Mouse (Mus musculus) limb, embryonic 14.5 days (tissue): Measurements from ENCODE around the gene Eva1c. TPM values are rescaled to one million over a fixed set of nuclear protein-coding genes. Genes with fewer than 3 reads are reported as not detected.

Source experiments
- ATAC-seq: fragments of 200-750 bp; cut with Nextera tagmentation; 2 replicates; pipeline ENCODE4 v1.8.0; 2017; ENCODE audit warnings: low read depth, moderate number of reproducible peaks, moderate TSS enrichment; ENCODE audit not compliant: low FRiP score
- DNase-seq: peaks from one replicate; pipeline ENCODE4 v3.0.0-alpha.2; 2015; ENCODE audit warnings: low spot score
- H3K27ac ChIP-seq: fragments of 300-500 bp; sonication (generic); replicated peaks from 2 replicates; pipeline ENCODE4 v1.5.1; 2014; ENCODE audit warnings: low read depth, mild to moderate bottlenecking, low read length, moderate library complexity, mixed read lengths
- H3K27me3 ChIP-seq: fragments of 300-500 bp; sonication (generic); 2 replicates; pipeline ENCODE4 v1.6.1; 2014; ENCODE audit warnings: low read length, mixed read lengths; ENCODE audit not compliant: control insufficient read depth, insufficient read depth
- H3K36me3 ChIP-seq: fragments of 300-500 bp; sonication (generic); 2 replicates; pipeline ENCODE4 v1.6.1; 2014; ENCODE audit warnings: mild to moderate bottlenecking, low read length, moderate library complexity, mixed read lengths; ENCODE audit not compliant: control insufficient read depth, insufficient read depth
- H3K4me1 ChIP-seq: fragments of 300-500 bp; sonication (generic); 2 replicates; pipeline ENCODE4 v1.6.1; 2014; ENCODE audit warnings: antibody characterized with exemption, low read length, mixed read lengths; ENCODE audit not compliant: control insufficient read depth, insufficient read depth
- H3K4me2 ChIP-seq: fragments of 300-500 bp; sonication (generic); replicated peaks from 2 replicates; pipeline ENCODE4 v1.6.1; 2014; ENCODE audit warnings: low read depth, mild to moderate bottlenecking, low read length, moderate library complexity; ENCODE audit not compliant: severe bottlenecking
- H3K4me3 ChIP-seq: fragments of 300-500 bp; sonication (generic); replicated peaks from 2 replicates; pipeline ENCODE4 v1.5.1; 2014; ENCODE audit warnings: low read length
- H3K9ac ChIP-seq: fragments of 300-500 bp; sonication (generic); 2 replicates; pipeline ENCODE4 v1.6.1; 2014; ENCODE audit warnings: mild to moderate bottlenecking, low read depth, low read length, moderate library complexity; ENCODE audit not compliant: severe bottlenecking
- H3K9me3 ChIP-seq: fragments of 300-500 bp; sonication (generic); 2 replicates; pipeline ENCODE4 v1.6.1; 2016; ENCODE audit warnings: low read length; ENCODE audit not compliant: control insufficient read depth
- POLR2A ChIP-seq: fragments of 200-500 bp; IDR thresholded peaks from 2 replicates; pipeline ENCODE4 v1.8.0; 2012; ENCODE audit warnings: inconsistent platforms, mild to moderate bottlenecking, moderate library complexity, borderline replicate concordance; ENCODE audit not compliant: insufficient read depth, insufficient read length; ENCODE audit errors: extremely low read depth
- WGBS: fragments of 180-500 bp; shearing (Covaris S2); extraction: QIAGEN DNeasy Blood & Tissue Kit; methylation state at CpG from one replicate; pipeline ENCODE4 v1.1.7; 2014; 5-methylcytosine and 5-hydroxymethylcytosine counted together
- polyA plus RNA-seq, 2 experiments: library from polyadenylated mRNA; depleted of rRNA in 1 of 2; stranded (reverse) in 1 of 2; unstranded in 1 of 2; fragments of >200 nt; fragmentation: Nextera tagmentation in 1 of 2; extraction: Ambion mirVana in 1 of 2; gene quantifications; 2 replicates each; pipeline versions ENCODE4 v1.2.1 to v1.2.3; 2012 to 2014

Eva1c gene
- polyA plus RNA-seq, 2 experiments: 1.4 to 2.6 TPM

- Histone ChIP-seq H3K36me3 (peaks cover 49% of the 10 kb centered on the region), H3K9ac (no peak overlapping the region), H3K27me3 (no peaks in the 10 kb centered on the region), H3K4me3 (no peak overlapping the region), H3K4me1 (no peaks in the 10 kb centered on the region), H3K9me3 (no peaks in the 10 kb centered on the region), H3K27ac (no peak overlapping the region), H3K4me2 (no peak overlapping the region)
- no peak for TF ChIP-seq POLR2A
- WGBS: 94% methylated on average over 5 of the region's 5 CpGs
- ATAC-seq: no peak
- no peak for DNase-seq
These were observed 25.3 kb upstream of the Eva1c start for GRCm38 (mm10) chr16:90801251-90801650.

GRCm38 (mm10) chr16:90801928-90802327, 24.6 kb upstream of the Eva1c start:
- H3K4me3 ChIP-seq: no peak overlapping the region
- H3K9ac ChIP-seq: no peak overlapping the region
- peaks cover 45% of the 10 kb centered on the region for H3K36me3 ChIP-seq
- H3K27me3 ChIP-seq: no peaks in the 10 kb centered on the region
- no peak for TF ChIP-seq POLR2A
- no peaks in the 10 kb centered on the region for H3K9me3 ChIP-seq
- no peak overlapping the region for H3K4me2 ChIP-seq
- no peak overlapping the region for H3K27ac ChIP-seq
- WGBS: 86% methylated on average over 3 of the region's 3 CpGs
- H3K4me1 ChIP-seq: no peaks in the 10 kb centered on the region
- ATAC-seq: 0 out of 2 replicates have a peak, but pooled peaks have one; percentile 30
- no peak for DNase-seq

GRCm38 (mm10) chr16:90804466-90804865, 22.1 kb upstream of the Eva1c start:
- ATAC-seq: no peak
- Histone ChIP-seq H3K4me2 (no peak overlapping the region), H3K27me3 (no peaks in the 10 kb centered on the region), H3K9ac (no peak overlapping the region), H3K4me3 (no peak overlapping the region), H3K9me3 (no peaks in the 10 kb centered on the region), H3K4me1 (0 out of 2 replicates have a peak, but pooled peaks cover 3% of the 10 kb centered on the region), H3K36me3 (peaks cover 35% of the 10 kb centered on the region), H3K27ac (no peak overlapping the region)
- 93% methylated on average over 5 of the region's 5 CpGs for WGBS
- TF ChIP-seq POLR2A: no peak
- no peak for DNase-seq

- Histone ChIP-seq H3K4me3 (peak within 1 kb of the TSS; percentile 82), H3K4me2 (peak within 1 kb of the TSS; percentile 80), H3K9ac (peak within 1 kb of the TSS; percentile 61), H3K36me3 (0 out of 2 replicates have a peak, but pooled peaks cover 5% of the 10 kb centered on the region), H3K4me1 (peaks cover 11% of the 10 kb centered on the region), H3K27ac (peak within 1 kb of the TSS; percentile 41), H3K9me3 (no peaks in the 10 kb centered on the region), H3K27me3 (no peaks in the 10 kb centered on the region)
- no peak for TF ChIP-seq POLR2A
- peak; percentile 96 for DNase-seq
- WGBS: under 1% methylated on average over 44 of the region's 47 CpGs
- ATAC-seq: peak; percentile 95
These were observed 16.4 kb upstream of the Eva1c start, which contains the start of gene Urb1 for GRCm38 (mm10) chr16:90809975-90810715. Urb1 (minus strand) TSS chr16:90810413.

- Histone ChIP-seq H3K4me2 (peak overlapping the region; percentile 80), H3K4me1 (peaks cover 11% of the 10 kb centered on the region), H3K4me3 (peak overlapping the region; percentile 82), H3K9me3 (no peaks in the 10 kb centered on the region), H3K36me3 (0 out of 2 replicates have a peak, but pooled peaks cover 1% of the 10 kb centered on the region), H3K27me3 (no peaks in the 10 kb centered on the region), H3K27ac (peak overlapping the region; percentile 41), H3K9ac (peak overlapping the region; percentile 38)
- ATAC-seq (0 out of 2 replicates have a peak, but pooled peaks have one; percentile 1), DNase-seq (no peak)
- no peak for TF ChIP-seq POLR2A
- WGBS: 48% methylated on average over 11 of the region's 11 CpGs
These were observed 15.7 kb upstream of the Eva1c start for GRCm38 (mm10) chr16:90810716-90811256.
